In the genomic region with DNA sequence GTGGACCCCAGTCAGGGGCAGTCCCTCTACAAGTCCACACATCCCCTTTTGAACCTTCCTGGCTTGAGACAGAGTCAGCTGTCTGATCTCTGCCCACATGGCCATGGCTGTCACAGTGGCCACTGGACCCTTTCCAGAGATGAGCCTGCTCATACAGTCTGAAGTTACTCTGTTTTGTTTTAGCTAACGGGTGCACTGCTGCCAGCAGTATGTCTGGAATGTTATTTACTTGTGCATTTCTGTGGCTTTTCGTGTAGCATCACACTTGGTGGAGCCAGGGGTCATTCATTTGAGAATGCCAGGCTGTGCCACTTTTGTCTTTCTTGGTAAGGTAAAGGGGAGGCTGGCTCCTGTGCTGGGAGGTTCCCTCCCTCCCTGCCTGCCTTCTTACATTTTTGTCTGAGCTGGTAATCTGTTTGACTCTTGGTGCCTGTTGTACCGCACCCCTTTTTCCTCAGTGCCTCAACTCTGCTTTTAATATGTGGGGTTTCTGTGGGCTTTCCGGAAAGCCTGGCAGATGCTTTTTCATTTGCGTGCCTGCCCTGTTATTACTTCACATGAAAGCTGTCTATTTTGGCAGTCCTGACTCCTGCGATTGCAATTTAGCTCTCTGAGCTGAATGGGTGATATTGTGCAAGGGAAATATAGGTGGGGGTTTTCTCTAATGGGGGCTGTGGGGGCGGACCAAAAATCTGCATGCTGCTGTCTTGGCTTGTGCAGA, we compare ENCODE assay signal across 8 mouse cellular contexts.
DNase-seq lines count a peak whose midpoint lies in the region; ATAC-seq and TF ChIP-seq lines count a peak whose summit lies in the region.

No protein-coding gene starts in this region.

- H3K9me3 ChIP-seq in midbrain, embryonic 13.5 days: no peaks in the 10 kb centered on the region
- no peaks in the 10 kb centered on the region; the same call in 1 of the 2 replicates for H3K9me3 ChIP-seq in midbrain, embryonic 10.5 days (replicated peaks)
- no peaks in the 10 kb centered on the region for H3K9me3 ChIP-seq in lung, embryonic 14.5 days (ENCODE audit: low read depth, low read length)

- 70% methylated on average over 7 of the region's 7 CpGs for WGBS in midbrain, embryonic 13.5 days
- WGBS in midbrain, embryonic 10.5 days: 89% methylated on average over 7 of the region's 7 CpGs
- 50% methylated on average over 7 of the region's 7 CpGs for WGBS in lung, embryonic 14.5 days

- 0 out of 2 replicates have a peak, but pooled peaks cover 3% of the 10 kb centered on the region for H3K4me1 ChIP-seq in midbrain, embryonic 13.5 days (replicated peaks)
- H3K4me1 ChIP-seq in midbrain, embryonic 10.5 days: peaks cover 8% of the 10 kb centered on the region; the same call in 1 of the 2 replicates
- H3K4me1 ChIP-seq in lung, embryonic 14.5 days (ENCODE audit: insufficient read depth): peaks cover 12% of the 10 kb centered on the region

- no peak overlapping the region for H3K9ac ChIP-seq in midbrain, embryonic 13.5 days (replicated peaks)
- no peak overlapping the region for H3K9ac ChIP-seq in lung, embryonic 14.5 days

- peak; percentile 28 for DNase-seq in cerebellum, adult 11 months
- DNase-seq in cerebellum, adult 11-12 months: no peak
- no peak for DNase-seq in midbrain, embryonic 10.5 days (ENCODE audit: low spot score)
- peak; percentile 31 for DNase-seq in gastrocnemius, adult 18-20 months (ENCODE audit: low spot score)
- DNase-seq in lung, embryonic 14.5 days: peak; percentile 72
- no peak for DNase-seq in testis, postnatal 10 days (ENCODE audit: low spot score)

- no peak for TF ChIP-seq CTCF in lung, embryonic 14.5 days (IDR thresholded peaks at IDR 0.05; ENCODE audit: low read depth)

- H3K27ac ChIP-seq in midbrain, embryonic 13.5 days: no peak overlapping the region
- no peak overlapping the region for H3K27ac ChIP-seq in midbrain, embryonic 10.5 days (replicated peaks)
- H3K27ac ChIP-seq in lung, embryonic 14.5 days (ENCODE audit: low read depth): 0 out of 2 replicates have a peak overlapping the region, but pooled peaks have one; percentile 1

- ATAC-seq in midbrain, embryonic 13.5 days: 0 out of 2 replicates have a peak, but pooled peaks have one; percentile 11
- ATAC-seq in lung, embryonic 14.5 days (ENCODE audit: insufficient read depth): peak; percentile 69; the same call in 1 of the 2 replicates
- ATAC-seq in inflammation-experienced regulatory T-cells, adult 6 months: no peak

- no peak overlapping the region for H3K4me2 ChIP-seq in midbrain, embryonic 13.5 days (replicated peaks)
- H3K4me2 ChIP-seq in lung, embryonic 14.5 days: no peak overlapping the region

- H3K4me3 ChIP-seq in midbrain, embryonic 13.5 days (replicated peaks): no peak overlapping the region
- H3K4me3 ChIP-seq in midbrain, embryonic 10.5 days: no peak overlapping the region
- H3K4me3 ChIP-seq in lung, embryonic 14.5 days (ENCODE audit: low read depth, low read length): no peak overlapping the region

- H3K36me3 ChIP-seq in midbrain, embryonic 13.5 days: no peaks in the 10 kb centered on the region
- 0 out of 2 replicates have a peak, but pooled peaks cover 3% of the 10 kb centered on the region for H3K36me3 ChIP-seq in midbrain, embryonic 10.5 days
- H3K36me3 ChIP-seq in lung, embryonic 14.5 days (ENCODE audit: insufficient read depth): no peaks in the 10 kb centered on the region

- H3K27me3 ChIP-seq in midbrain, embryonic 13.5 days: no peaks in the 10 kb centered on the region
- no peaks in the 10 kb centered on the region for H3K27me3 ChIP-seq in midbrain, embryonic 10.5 days (ENCODE audit: low read depth, poor library complexity, severe bottlenecking)
- no peaks in the 10 kb centered on the region for H3K27me3 ChIP-seq in lung, embryonic 14.5 days (ENCODE audit: insufficient read depth, low read length)

Comparison
In these comparisons a context has a peak if more than half of its experiments do, and no peak if none do; other contexts are left out.
1. DNase-seq: peak in cerebellum, adult 11 months (single experiment), gastrocnemius, adult 18-20 months (single experiment) and lung, embryonic 14.5 days (single experiment); none in cerebellum, adult 11-12 months (single experiment), midbrain, embryonic 10.5 days (single experiment) and testis, postnatal 10 days (single experiment).